Mouse (Mus musculus): ENCODE measurements around the gene Brf1. TPM values are rescaled to one million over a fixed set of nuclear protein-coding genes. Genes with fewer than 3 reads are reported as not detected.

Brf1 gene
- polyA plus RNA-seq, 1 experiment from 2014 or later: 32.5 TPM

DNA sequence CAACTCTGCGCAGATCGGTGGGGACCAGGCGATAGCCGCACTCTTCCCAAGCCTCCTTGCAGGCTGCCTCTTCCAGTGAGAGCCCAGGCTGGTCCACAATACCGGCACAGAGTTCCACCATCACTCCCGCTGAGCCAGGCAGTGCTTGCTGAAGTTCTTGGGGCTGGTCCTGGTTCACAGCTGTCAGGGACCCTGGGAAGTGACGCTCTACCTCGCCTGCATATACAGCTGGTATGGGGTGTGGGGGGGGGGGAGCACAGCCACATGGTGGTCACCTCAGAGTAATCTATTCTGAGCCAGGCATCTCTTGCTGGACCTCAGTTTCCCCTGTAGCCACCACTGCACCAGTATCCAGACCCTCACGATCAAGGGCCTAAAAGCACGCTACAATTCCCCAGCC lies 62.1 kb downstream of the Brf1 start:
- H3K4me1 ChIP-seq: peaks cover 29% of the 10 kb centered on the region
- no peak overlapping the region for H3K9ac ChIP-seq
- no peaks in the 10 kb centered on the region for H3K9me3 ChIP-seq
- peaks cover 16% of the 10 kb centered on the region for H3K27me3 ChIP-seq (replicated peaks)
- H3K36me3 ChIP-seq: no peaks in the 10 kb centered on the region
- WGBS: 70% methylated on average over 10 of the region's 10 CpGs
- no peak for ATAC-seq (ENCODE audit: extremely low read depth, insufficient number of reproducible peaks, low FRiP score, low TSS enrichment)
- no peak overlapping the region for H3K4me3 ChIP-seq
- no peak overlapping the region for H3K4me2 ChIP-seq
- no peak overlapping the region for H3K27ac ChIP-seq (replicated peaks)

DNA sequence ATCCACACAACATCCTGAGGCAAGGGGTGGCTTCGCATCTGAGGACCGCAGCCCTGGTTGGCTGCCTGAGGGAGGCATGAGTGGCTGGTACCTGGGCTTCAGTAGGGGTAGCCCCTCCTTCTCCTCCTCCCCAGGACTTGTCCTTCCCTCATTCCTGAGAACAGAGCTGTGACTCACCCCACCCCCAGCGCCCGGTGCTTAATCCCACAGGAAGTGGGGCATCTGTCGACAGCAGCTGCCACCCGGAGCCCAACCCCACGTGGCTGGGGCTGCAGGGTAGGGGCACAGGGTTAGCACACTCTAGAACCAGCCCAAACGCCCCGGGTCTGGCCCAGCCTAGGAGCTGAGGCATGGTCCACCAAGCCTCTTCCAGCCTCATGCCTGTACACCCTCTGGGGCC lies 62.6 kb downstream of the Brf1 start:
- no peak for ATAC-seq (ENCODE audit: extremely low read depth, insufficient number of reproducible peaks, low FRiP score, low TSS enrichment)
- H3K27ac ChIP-seq (replicated peaks): no peak overlapping the region
- H3K36me3 ChIP-seq: no peaks in the 10 kb centered on the region
- no peak overlapping the region for H3K9ac ChIP-seq
- H3K4me1 ChIP-seq: peaks cover 32% of the 10 kb centered on the region
- H3K4me2 ChIP-seq: no peak overlapping the region
- no peaks in the 10 kb centered on the region for H3K9me3 ChIP-seq
- peaks cover 14% of the 10 kb centered on the region for H3K27me3 ChIP-seq (replicated peaks)
- no peak overlapping the region for H3K4me3 ChIP-seq
- 34% methylated on average over 9 of the region's 9 CpGs for WGBS

DNA sequence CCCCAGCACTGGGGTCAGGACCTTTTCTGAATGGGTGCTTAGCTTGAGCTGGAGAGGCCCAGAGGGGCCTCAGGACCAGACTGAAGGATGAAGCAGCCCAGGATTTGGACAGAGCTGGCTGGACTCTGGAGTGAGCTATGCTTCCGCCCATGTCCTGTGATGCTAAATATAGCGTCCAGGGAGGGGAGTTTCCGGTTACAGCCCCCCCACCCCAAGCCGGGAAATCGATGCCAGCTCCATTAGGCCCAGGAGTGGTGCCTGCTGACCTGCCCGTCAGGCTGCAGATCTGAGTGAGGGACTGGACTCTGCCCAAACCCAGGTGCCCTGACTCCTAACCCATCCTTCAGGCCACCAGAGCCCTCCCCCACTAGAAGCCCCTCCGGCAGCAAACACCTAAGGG lies 67.9 kb downstream of the Brf1 start:
- H3K27me3 ChIP-seq (replicated peaks): peaks cover 52% of the 10 kb centered on the region
- H3K36me3 ChIP-seq: no peaks in the 10 kb centered on the region
- H3K9ac ChIP-seq: peak overlapping the region; percentile 50
- WGBS: 9% methylated on average over 7 of the region's 7 CpGs
- peak overlapping the region; percentile 16; the same call in 1 of the 2 replicates for H3K4me2 ChIP-seq
- no peak for ATAC-seq (ENCODE audit: extremely low read depth, insufficient number of reproducible peaks, low FRiP score, low TSS enrichment)
- H3K4me1 ChIP-seq: peaks cover 34% of the 10 kb centered on the region
- no peak overlapping the region for H3K4me3 ChIP-seq
- H3K9me3 ChIP-seq: no peaks in the 10 kb centered on the region
- 0 out of 2 replicates have a peak overlapping the region, but pooled peaks have one; percentile 42 for H3K27ac ChIP-seq (replicated peaks)

DNA sequence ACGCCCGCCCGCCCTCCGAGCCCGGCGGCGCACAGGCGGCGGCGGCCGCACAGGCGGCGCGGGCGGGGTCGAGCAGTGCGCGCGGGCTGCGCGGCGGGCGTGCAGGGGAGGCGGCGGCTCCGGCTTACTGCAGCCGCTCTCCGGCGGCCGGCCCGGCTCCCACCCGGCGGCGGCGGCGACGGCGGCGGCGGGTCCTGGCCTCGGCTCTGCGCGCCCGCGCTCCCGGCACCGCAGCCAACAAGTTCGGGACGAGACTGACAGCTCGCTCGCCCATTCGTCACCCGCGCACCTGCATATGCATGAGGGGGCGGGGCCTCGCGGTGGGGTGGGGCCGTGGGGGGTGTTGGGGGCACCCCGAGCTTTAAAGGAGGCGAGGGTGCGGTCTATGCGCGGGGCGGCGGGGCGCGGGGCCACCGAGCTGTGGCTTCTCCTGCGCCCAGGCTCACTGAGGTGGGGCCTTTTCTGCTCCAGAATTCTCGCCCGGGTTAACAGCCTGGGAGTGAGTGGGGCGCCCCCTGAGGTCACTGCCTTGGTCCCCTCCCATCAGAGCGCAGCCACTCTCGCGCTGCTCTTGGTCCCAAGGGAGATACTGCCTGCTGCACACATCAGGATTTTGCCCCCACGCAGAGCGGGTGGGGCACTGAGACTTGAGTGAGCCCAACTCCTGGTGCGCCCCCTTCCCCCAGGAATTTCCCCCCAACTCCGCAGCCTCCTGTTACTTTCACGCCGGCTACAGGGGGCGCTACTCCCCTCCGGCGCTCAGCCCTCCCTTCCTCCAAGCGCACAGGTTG lies 70.7 kb downstream of the Brf1 start, which contains the start of gene Jag2:
Gene Jag2, minus strand, starts transcription at position 215 of the 791 bp plus-strand sequence.
- H3K4me1 ChIP-seq: peaks cover 38% of the 10 kb centered on the region
- under 1% methylated on average over 66 of the region's 85 CpGs for WGBS
- peak within 1 kb of the TSS; percentile 82 for H3K9ac ChIP-seq
- H3K36me3 ChIP-seq: no peaks in the 10 kb centered on the region
- peaks cover 81% of the 10 kb centered on the region for H3K27me3 ChIP-seq (replicated peaks)
- ATAC-seq (ENCODE audit: extremely low read depth, insufficient number of reproducible peaks, low FRiP score, low TSS enrichment): peak; percentile 17; the same call in 1 of the 2 replicates
- H3K27ac ChIP-seq (replicated peaks): peak within 1 kb of the TSS; percentile 39; the same call in 1 of the 2 replicates
- H3K4me2 ChIP-seq: peak within 1 kb of the TSS; percentile 96
- H3K9me3 ChIP-seq: no peaks in the 10 kb centered on the region
- H3K4me3 ChIP-seq: peak within 1 kb of the TSS; percentile 65

DNA sequence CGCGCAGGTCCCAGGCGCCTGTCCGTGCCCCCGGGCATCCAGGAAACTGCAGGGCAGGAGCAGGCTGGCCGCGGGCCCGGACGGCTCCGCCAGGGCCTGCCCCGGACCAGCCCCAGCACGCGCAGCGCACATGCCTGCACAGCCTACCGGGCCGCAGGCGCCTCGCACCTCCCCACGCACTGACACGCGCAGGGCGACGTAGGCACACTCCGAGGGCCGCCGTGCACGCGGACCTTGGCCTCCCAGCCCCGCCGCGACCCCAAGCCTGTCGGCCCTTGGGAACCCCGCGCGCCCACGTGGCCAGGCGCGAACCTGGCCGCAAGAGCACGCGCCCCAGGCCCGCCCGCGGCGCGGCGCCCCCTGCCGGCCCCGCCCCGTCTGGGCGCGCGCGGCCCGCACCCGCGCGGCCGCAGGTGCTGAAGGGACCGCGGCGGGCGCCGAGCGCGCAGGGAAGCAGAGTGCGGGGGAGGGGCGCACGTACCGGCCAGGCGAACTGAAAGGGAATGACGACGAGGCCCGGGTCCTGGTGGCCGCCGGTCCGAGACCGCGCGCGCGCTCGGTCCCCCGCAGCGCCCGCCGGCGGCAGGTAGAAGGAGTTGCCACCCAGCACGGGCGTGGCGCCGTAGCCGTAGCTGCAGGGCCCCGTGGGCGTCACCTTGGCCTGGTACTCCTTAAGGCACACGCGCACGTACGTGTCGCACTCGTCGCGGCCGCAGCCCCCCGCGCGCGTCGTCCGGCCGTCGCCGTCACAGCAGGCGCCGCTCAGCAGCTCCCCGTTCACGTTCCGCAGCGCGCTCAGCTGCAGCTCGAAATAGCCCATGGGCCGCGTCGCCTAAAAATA lies 71.9 kb downstream of the Brf1 start:
- under 1% methylated on average over 122 of the region's 124 CpGs for WGBS

DNA sequence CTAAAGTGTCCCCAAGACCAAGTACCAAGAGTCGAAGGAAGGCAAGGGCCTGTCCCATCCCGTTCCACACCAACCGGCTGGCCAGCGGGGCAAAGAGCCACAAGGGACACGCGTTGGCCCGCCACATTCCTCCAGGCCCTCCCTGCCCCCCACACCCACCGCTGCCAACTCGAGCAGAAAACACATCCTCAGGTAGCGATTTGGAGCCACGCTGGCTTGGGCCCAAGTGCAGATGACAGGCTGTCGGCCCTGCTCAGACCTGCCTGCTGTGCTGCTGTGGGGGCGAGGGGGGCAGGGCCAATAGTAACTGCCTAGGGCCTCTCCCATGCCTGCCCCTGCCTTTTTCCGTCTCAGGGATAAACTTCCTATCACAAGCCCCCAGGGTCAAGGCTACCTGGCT lies 73.2 kb downstream of the Brf1 start:
- Histone ChIP-seq H3K27ac (replicated peaks) (no peak overlapping the region), H3K4me3 (no peak overlapping the region), H3K9me3 (no peaks in the 10 kb centered on the region), H3K27me3 (replicated peaks) (peaks cover 98% of the 10 kb centered on the region), H3K4me1 (peaks cover 37% of the 10 kb centered on the region), H3K36me3 (no peaks in the 10 kb centered on the region), H3K4me2 (no peak overlapping the region; the same call in 1 of the 2 replicates), H3K9ac (peak overlapping the region; percentile 12; the same call in 1 of the 2 replicates)
- no peak for ATAC-seq (ENCODE audit: extremely low read depth, insufficient number of reproducible peaks, low FRiP score, low TSS enrichment)
- 55% methylated on average over 14 of the region's 14 CpGs for WGBS

More for the DNA sequence above, 71.9 kb downstream of the Brf1 start:
- Histone ChIP-seq H3K4me3 (peak overlapping the region; percentile 65), H3K9me3 (no peaks in the 10 kb centered on the region), H3K27ac (replicated peaks) (peak overlapping the region; percentile 39; the same call in 1 of the 2 replicates), H3K4me1 (peaks cover 38% of the 10 kb centered on the region), H3K27me3 (replicated peaks) (peaks cover 88% of the 10 kb centered on the region), H3K4me2 (peak overlapping the region; percentile 96), H3K36me3 (no peaks in the 10 kb centered on the region), H3K9ac (peak overlapping the region; percentile 82)
- ATAC-seq (ENCODE audit: extremely low read depth, insufficient number of reproducible peaks, low FRiP score, low TSS enrichment): no peak

DNA sequence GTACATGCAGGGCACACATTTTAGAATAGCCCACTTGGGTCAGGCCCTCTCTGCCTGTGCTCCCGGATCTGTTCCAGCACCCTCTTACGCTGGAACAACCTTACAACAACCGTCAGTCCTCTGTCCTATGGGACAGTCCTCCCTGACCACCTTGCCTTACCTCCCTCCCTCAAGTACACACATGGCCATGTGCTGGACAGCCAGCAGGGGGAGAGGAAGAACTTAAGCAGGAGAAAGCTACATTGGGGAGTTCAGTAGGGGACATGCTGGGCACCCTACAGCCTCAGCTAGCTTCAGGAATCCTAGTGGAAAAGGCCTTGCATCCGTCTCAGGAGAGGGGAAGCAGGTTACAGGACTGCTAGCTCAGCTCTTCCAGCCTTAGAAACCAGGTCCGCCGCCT lies 74.6 kb downstream of the Brf1 start:
- H3K27ac ChIP-seq (replicated peaks): no peak overlapping the region
- no peaks in the 10 kb centered on the region for H3K36me3 ChIP-seq
- H3K4me3 ChIP-seq: no peak overlapping the region
- WGBS: 79% methylated on average over 6 of the region's 6 CpGs
- H3K4me2 ChIP-seq: no peak overlapping the region
- no peak overlapping the region for H3K9ac ChIP-seq
- H3K9me3 ChIP-seq: no peaks in the 10 kb centered on the region
- no peak for ATAC-seq (ENCODE audit: extremely low read depth, insufficient number of reproducible peaks, low FRiP score, low TSS enrichment)
- H3K27me3 ChIP-seq (replicated peaks): peaks cover 88% of the 10 kb centered on the region
- peaks cover 44% of the 10 kb centered on the region for H3K4me1 ChIP-seq

DNA sequence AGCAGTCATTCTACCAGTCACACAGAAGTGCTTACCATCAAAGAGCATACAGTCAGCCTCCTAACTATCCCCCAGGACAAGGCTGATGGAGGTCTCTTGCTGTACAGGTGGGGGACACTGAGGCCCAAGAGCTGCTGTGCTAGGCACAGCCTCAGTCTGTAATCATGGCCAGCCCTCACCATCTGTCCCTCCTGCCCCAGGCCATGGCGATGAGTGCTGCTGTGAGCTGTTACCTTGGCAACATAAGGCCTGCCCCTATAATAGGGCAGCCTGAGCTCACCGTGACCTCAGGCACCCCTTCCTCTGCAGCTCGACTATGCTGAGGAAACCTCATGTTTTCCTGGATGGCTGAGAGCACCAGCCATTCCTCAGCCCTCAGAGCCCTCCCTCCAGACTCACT lies 78.0 kb downstream of the Brf1 start:
- H3K36me3 ChIP-seq: peaks cover 3% of the 10 kb centered on the region; the same call in 1 of the 2 replicates
- no peak overlapping the region for H3K4me3 ChIP-seq
- H3K9me3 ChIP-seq: no peaks in the 10 kb centered on the region
- 0 out of 2 replicates have a peak overlapping the region, but pooled peaks have one; percentile 33 for H3K9ac ChIP-seq
- no peak for ATAC-seq (ENCODE audit: extremely low read depth, insufficient number of reproducible peaks, low FRiP score, low TSS enrichment)
- peaks cover 36% of the 10 kb centered on the region for H3K4me1 ChIP-seq
- WGBS: 55% methylated on average over 3 of the region's 3 CpGs
- H3K27me3 ChIP-seq (replicated peaks): peaks cover 88% of the 10 kb centered on the region
- 0 out of 2 replicates have a peak overlapping the region, but pooled peaks have one; percentile 20 for H3K27ac ChIP-seq (replicated peaks)
- no peak overlapping the region for H3K4me2 ChIP-seq

DNA sequence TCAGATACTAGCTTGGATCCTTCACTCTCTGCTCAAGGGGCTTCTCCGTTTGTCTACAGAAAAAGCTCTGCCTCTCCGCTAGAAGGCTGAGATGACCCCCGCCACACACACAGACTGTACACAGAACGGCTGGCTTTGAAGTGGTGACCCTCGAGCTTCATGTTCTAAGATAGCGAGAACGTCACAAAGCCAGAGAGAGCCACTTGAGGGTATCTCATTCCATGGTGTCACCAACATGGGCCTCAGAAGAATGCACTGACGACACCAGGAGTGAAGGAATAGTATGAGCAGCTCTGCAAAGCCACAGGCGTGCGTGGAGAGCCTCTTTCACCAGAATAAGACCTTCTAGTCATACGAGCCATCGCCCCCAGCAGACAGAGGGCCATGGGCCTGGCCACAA lies 79.0 kb downstream of the Brf1 start:
- WGBS: 44% methylated on average over 12 of the region's 12 CpGs
- Histone ChIP-seq H3K4me1 (peaks cover 42% of the 10 kb centered on the region), H3K4me2 (peak overlapping the region; percentile 30), H3K27ac (replicated peaks) (peak overlapping the region; percentile 40; the same call in 1 of the 2 replicates), H3K36me3 (peaks cover 3% of the 10 kb centered on the region; the same call in 1 of the 2 replicates), H3K27me3 (replicated peaks) (peaks cover 86% of the 10 kb centered on the region), H3K4me3 (no peak overlapping the region), H3K9ac (peak overlapping the region; percentile 34; the same call in 1 of the 2 replicates), H3K9me3 (no peaks in the 10 kb centered on the region)
- peak; percentile 8; the same call in 1 of the 2 replicates for ATAC-seq (ENCODE audit: extremely low read depth, insufficient number of reproducible peaks, low FRiP score, low TSS enrichment)

DNA sequence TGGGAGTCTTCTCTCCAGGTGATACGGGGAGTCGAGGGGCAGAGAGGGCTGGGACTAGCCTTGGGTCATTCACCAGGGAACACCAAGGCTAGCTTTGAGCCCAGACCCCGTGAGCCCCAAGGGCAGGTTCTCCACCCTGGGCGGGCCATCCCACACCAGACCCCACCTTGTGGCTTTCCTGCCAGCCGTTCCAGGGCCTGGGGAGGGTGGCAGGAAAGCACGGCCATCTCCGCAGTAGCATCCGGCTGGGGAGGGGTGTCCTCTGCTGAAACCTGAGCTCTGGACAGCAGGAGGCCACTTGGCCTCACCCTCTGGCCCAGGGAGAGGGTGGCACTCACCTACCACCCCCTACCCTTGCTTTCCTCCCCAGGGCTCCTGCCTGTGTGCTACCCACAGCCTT lies 82.6 kb downstream of the Brf1 start:
- no peak overlapping the region; the same call in 1 of the 2 replicates for H3K9ac ChIP-seq
- no peak overlapping the region for H3K4me2 ChIP-seq
- no peak overlapping the region for H3K27ac ChIP-seq (replicated peaks)
- H3K27me3 ChIP-seq (replicated peaks): peaks cover 83% of the 10 kb centered on the region
- no peak for ATAC-seq (ENCODE audit: extremely low read depth, insufficient number of reproducible peaks, low FRiP score, low TSS enrichment)
- H3K36me3 ChIP-seq: peaks cover 8% of the 10 kb centered on the region
- H3K4me1 ChIP-seq: peaks cover 41% of the 10 kb centered on the region
- no peaks in the 10 kb centered on the region for H3K9me3 ChIP-seq
- no peak overlapping the region for H3K4me3 ChIP-seq
- WGBS: 56% methylated on average over 8 of the region's 8 CpGs

DNA sequence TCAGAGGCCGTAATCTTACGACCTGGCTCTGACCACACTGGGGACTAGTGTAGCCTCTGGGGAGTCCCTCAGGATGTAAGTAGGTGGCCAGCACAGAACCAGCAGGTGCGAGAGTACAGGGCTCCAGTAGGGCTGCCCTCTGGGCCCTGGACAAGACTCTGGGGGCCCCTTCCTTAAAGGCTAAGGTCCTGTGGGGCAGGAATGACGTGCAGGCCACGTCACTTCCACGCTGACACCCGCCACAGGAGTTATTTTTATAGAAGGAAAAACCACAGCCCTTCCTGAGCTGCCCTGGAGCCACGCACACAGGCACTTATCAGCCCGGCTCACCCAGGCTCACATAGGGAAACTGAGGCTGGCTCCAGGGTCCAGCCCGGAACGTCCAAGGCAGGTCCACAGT lies 83.0 kb downstream of the Brf1 start:
- WGBS: 61% methylated on average over 11 of the region's 11 CpGs
- H3K27ac ChIP-seq (replicated peaks): no peak overlapping the region
- peaks cover 8% of the 10 kb centered on the region for H3K36me3 ChIP-seq
- no peak overlapping the region for H3K4me3 ChIP-seq
- H3K9me3 ChIP-seq: no peaks in the 10 kb centered on the region
- peaks cover 36% of the 10 kb centered on the region for H3K4me1 ChIP-seq
- no peak for ATAC-seq (ENCODE audit: extremely low read depth, insufficient number of reproducible peaks, low FRiP score, low TSS enrichment)
- H3K4me2 ChIP-seq: no peak overlapping the region
- peaks cover 83% of the 10 kb centered on the region for H3K27me3 ChIP-seq (replicated peaks)
- peak overlapping the region; percentile 14; the same call in 1 of the 2 replicates for H3K9ac ChIP-seq

All from heart, embryonic 13.5 days (tissue).